Mouse (Mus musculus): ENCODE measurements around the gene Srpk2.

GRCm38 (mm10) chr5:23599171-23599570, 85.2 kb downstream of the Srpk2 start:
- TF ChIP-seq CTCF (IDR thresholded peaks at IDR 0.05; ENCODE audit: insufficient read depth, low read depth, low read length) (no peak), POLR2A (IDR thresholded peaks at IDR 0.05; ENCODE audit: insufficient read depth, low read depth, low read length) (no peak)

Measured in olfactory bulb, adult 2 months (tissue).